Mouse (Mus musculus) neural tube, postnatal 0 days (tissue): ENCODE measurements around the gene Tgif1. TPM values are rescaled to one million over a fixed set of nuclear protein-coding genes. Genes with fewer than 3 reads are reported as not detected.

Source experiments
- microRNA counts: library from miRNA; unstranded; fragments of <30 nt; microRNA quantifications from one replicate; lab custom pipeline; 2015
- microRNA-seq: library from miRNA; unstranded; fragments of <30 nt; microRNA quantifications from one replicate; pipeline ENCODE4, GENCODE M21; 2016
- polyA plus RNA-seq: library from polyadenylated mRNA; unstranded; fragments of >200 nt; fragmentation: Nextera tagmentation; extraction: Ambion mirVana; gene quantifications from 2 replicates; pipeline ENCODE4 v1.2.1, GENCODE M21; 2015

The Tgif1 gene
- 8.7 and 10.8 TPM in 2 replicates for polyA plus RNA-seq

DNA sequence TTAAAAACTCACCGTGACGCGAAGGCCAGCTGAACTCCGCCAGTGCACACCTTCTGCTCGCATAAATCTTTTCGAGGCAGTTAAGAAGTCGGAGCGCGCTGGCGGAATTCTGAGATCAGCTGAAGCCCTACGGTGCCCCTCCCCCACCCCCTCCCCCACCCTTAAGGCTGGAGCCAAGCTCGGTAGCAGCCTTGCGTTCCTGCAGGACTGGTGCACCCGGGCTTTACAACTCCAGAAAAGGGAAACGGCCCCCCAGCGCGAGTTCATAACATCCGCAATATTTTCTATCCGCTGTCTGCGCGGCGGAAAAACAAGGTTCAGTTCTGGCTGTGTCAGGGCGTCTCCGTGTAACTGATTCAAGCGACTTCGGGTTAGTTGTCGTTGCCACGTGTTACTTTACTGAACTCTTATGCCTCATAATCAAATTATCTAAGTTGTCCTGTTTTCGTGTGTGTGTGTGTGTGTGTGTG lies at the start of gene Tgif1:
Gene Tgif1 (minus strand): TSS at position 111 of the 470 bp plus-strand sequence.

MicroRNA genes within 50 kb of the gene (microRNA counts, 519-probe panel; counts per million panel counts)
- microRNA mmu-miR-1195 (lab: Ali Mortazavi, UCI) = 40.5 counts per million

Small RNA genes lying within 50 kb of the gene (microRNA-seq; reads per million reads assigned to microRNA genes)
- gene Mir1195 = not detected

Other genes starting within 250 kb of the Tgif1 start
- gene Myom1, start 149.1 kb upstream of the Tgif1 start, polyA plus RNA-seq = 0.71 and 1.2 TPM in 2 replicates
- 96.2 and 112 TPM in 2 replicates for gene Myl12a, start 149.3 kb upstream of the Tgif1 start, polyA plus RNA-seq